Mouse (Mus musculus) mature B cell (primary cell): ENCODE data around the gene Cdkal1.

Experiments
- in situ Hi-C: fragments of 300-500 bp; cut with MboI; formaldehyde crosslinking; loops from 2 replicates; pipeline ENCODE4 v1.14.3; 2019

The Cdkal1 gene

GRCm38 (mm10) chr13:29351023-29351684, 504.3 kb downstream of the Cdkal1 start:
- in situ Hi-C loops, result no loop called here

- in situ Hi-C loops, result no loop called here
Observed at GRCm38 (mm10) chr13:29350004-29350403, 505.5 kb downstream of the Cdkal1 start.

DNA sequence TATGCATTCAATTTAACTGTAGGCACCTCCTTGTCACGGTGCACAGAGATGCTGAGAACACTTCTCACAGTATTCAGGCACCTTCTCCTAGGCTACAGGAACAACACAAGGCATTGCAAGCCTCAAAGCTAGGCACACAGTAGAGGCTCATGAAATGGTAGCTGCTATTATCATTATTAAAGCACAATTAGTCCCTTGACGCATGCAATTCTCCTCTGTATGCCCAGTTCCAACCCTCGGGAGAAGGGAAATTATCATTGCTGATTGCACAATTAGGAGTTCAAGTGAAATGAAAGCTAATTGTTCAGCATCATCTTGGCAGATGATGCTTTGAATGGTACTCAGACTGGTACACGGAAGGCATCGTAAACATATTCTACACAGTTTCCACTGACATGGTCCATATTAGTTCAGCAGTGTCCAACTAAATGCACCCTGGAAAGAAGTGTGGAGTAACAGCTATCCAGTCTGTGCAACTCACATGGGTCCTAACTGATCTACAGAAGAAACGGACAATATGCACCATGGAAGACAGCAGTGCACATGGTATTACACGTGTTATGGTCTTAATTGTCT, 506.0 kb downstream of the Cdkal1 start:
- in situ Hi-C loops, result no loop called here

DNA sequence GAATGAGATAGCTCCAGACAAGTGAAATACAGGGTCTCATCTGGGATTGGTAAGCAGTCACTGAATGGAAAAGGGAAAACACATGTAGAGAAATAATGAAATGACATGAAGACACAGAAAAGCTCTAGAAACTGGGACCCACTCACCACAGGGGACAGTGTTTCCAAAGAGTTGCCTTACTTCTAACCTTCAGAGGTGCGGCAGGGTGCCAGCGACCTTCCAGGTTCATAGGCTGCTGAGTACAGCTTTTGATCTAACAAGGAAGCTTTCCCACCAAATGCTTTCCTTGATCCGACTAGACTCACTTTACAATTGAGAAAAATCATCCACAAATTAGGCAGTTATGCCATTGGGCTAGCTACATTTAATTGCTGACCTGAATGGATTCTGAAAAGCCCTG, 507.1 kb downstream of the Cdkal1 start:
- in situ Hi-C loops, result no loop called here

- in situ Hi-C loops, result no loop called here
Observed at GRCm38 (mm10) chr13:29332640-29333412, 522.6 kb downstream of the Cdkal1 start.

GRCm38 (mm10) chr13:29325946-29326345, 529.5 kb downstream of the Cdkal1 start:
- in situ Hi-C loops, result no loop called here

- in situ Hi-C loops, result no loop called here
Observed at GRCm38 (mm10) chr13:29320421-29320820, 535.1 kb downstream of the Cdkal1 start.

DNA sequence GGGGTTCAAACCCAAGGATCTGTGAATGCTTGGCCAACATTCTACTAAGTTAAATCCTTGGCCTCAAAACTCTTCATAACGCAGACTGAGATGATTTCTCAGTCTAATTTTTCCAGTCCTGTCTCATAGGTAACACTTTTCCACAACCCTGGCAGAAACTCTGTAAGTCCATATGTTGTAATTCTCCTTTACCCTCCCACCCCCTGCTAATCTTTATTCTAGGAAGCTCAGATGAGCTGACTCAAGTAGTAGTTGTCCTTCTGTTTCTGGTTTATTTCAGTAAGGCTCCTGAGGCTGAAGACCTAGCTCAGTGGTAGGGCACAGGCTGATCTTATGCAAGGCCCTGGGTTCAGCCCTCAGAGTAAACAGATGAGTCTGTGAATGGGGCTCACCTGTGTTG, 537.8 kb downstream of the Cdkal1 start:
- in situ Hi-C loops, result no loop called here

GRCm38 (mm10) chr13:29316271-29316670, 539.2 kb downstream of the Cdkal1 start:
- in situ Hi-C loops, result no loop called here

DNA sequence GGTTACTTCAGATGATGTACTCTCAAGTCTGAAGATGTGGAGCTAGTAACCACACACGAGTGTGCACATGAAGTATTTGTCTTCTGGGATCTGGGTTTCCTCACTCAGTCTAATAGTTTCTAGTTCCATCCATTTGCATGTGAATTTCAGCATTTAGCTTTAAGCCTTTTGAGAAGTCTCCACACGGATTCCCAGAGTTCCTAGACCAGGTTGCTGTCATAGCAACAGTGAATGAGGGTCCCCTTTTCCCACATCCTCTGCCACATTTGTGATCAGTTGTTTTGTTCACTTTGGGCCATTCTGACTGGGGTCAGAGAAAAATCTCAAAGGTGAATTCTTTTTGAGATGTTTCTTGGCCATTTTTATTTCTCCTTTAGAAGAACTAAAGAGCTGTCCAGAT, 543.4 kb downstream of the Cdkal1 start:
- in situ Hi-C loops, result no loop called here

DNA sequence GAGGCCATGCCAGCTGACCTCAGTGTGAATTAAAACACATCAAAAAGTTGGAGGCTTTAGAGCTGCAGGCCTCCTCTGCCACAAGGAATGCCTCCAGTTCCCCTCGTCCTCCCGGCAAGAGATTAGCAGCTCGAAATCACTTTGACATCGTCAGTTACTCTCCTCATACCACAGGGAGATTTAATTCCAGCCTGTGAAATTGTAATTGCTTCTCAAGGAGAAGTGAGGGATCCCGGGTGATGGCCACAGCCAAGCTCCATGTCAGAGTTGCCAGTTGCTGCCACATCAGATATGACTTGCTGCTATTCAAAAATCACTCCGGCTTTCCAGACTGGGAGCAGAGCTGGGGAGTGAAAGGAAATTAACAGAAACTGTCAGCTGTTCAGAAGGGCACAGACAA, 548.1 kb downstream of the Cdkal1 start:
- in situ Hi-C loops, result no loop called here

GRCm38 (mm10) chr13:29292608-29293240, 562.8 kb downstream of the Cdkal1 start:
- in situ Hi-C loops, result no loop called here

- in situ Hi-C loops, result no loop called here
Observed at GRCm38 (mm10) chr13:29290569-29290968, 564.9 kb downstream of the Cdkal1 start.

GRCm38 (mm10) chr13:29285058-29285457, 570.4 kb downstream of the Cdkal1 start:
- in situ Hi-C loops, result no loop called here

- in situ Hi-C loops, result no loop called here
Observed at GRCm38 (mm10) chr13:29281556-29281955, 573.9 kb downstream of the Cdkal1 start.

DNA sequence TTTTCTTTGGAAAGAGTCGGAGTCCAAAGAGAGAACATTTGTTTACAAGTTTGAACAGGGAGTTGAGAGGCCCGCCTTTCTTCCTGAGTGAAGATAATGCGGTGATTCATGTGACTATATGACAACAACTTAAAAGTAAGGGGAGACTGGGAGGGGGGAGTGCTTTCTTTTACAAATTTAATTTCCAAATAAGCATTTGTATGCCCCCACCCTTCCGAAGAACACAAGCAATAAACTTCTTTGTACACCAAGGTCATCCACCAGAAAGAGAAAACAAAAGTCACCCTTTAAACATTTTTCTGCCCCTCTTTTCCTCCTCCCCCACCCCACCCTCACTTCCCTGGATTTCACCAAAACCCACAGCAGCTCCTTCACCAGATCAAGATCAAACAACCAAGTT, 577.3 kb downstream of the Cdkal1 start:
- in situ Hi-C loops, result no loop called here

- in situ Hi-C loops, result no loop called here
Observed at GRCm38 (mm10) chr13:29274296-29274695, 581.2 kb downstream of the Cdkal1 start.

GRCm38 (mm10) chr13:29273693-29274221, 581.7 kb downstream of the Cdkal1 start:
- in situ Hi-C loops, result no loop called here

DNA sequence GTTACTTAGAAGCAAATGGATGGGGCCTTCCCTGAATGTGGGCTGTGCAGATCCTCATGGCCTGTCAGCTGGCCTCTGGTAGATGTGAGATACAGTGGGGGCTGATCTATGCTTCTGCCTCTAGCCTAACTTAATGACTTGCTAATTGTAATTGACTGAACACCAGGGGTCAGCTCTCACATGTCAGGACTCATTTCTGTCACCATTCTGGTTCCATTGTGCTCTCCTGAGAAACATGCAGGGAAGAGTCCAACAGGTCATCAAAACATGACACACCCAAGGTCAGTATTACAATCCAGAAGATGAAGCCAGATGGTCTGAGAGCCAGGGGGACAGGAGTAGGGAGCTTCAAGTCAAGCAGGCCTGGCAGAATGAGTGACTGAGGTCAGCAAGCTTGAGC, 584.0 kb downstream of the Cdkal1 start:
- in situ Hi-C loops, result no loop called here

GRCm38 (mm10) chr13:29264015-29264711, 591.3 kb downstream of the Cdkal1 start:
- in situ Hi-C loops, result no loop called here

- in situ Hi-C loops, result no loop called here
Observed at GRCm38 (mm10) chr13:29262164-29262563, 593.3 kb downstream of the Cdkal1 start.

GRCm38 (mm10) chr13:29248535-29248934, 606.9 kb downstream of the Cdkal1 start:
- in situ Hi-C loops, result no loop called here
